Mouse (Mus musculus): ENCODE data around the gene Ntrk1. TPM values are rescaled to one million over a fixed set of nuclear protein-coding genes. Genes with fewer than 3 reads are reported as not detected.
A peak's percentile ranks its signal among the peaks of the same experiment; 100 is the strongest.

The Ntrk1 gene
- polyA plus RNA-seq, 1 experiment from 2014 or later, result 2.4 TPM

- H3K27me3 ChIP-seq, result peaks cover 67% of the 10 kb centered on the region
- H3K4me2 ChIP-seq (replicated peaks), result no peak overlapping the region
- no peak for ATAC-seq
- H3K4me3 ChIP-seq (replicated peaks), result no peak overlapping the region
- H3K4me1 ChIP-seq (replicated peaks), result peaks cover 9% of the 10 kb centered on the region
- H3K9me3 ChIP-seq, result no peaks in the 10 kb centered on the region
- H3K27ac ChIP-seq, result no peak overlapping the region
- H3K36me3 ChIP-seq, result no peaks in the 10 kb centered on the region
- 79% methylated on average over 4 of the region's 4 CpGs for WGBS
- no peak overlapping the region for H3K9ac ChIP-seq (replicated peaks)
Observed at GRCm38 (mm10) chr3:87812413-87812812, 17.5 kb upstream of the Ntrk1 start.

GRCm38 (mm10) chr3:87811297-87811696 is 16.3 kb upstream of the Ntrk1 start:
- Histone ChIP-seq H3K4me3 (replicated peaks) (no peak overlapping the region), H3K4me1 (replicated peaks) (peaks cover 9% of the 10 kb centered on the region), H3K36me3 (no peaks in the 10 kb centered on the region), H3K9me3 (no peaks in the 10 kb centered on the region), H3K9ac (replicated peaks) (no peak overlapping the region), H3K27me3 (peaks cover 72% of the 10 kb centered on the region), H3K27ac (no peak overlapping the region), H3K4me2 (replicated peaks) (no peak overlapping the region)
- no peak for ATAC-seq
- WGBS, result 86% methylated on average over 8 of the region's 8 CpGs

- ATAC-seq, result peak; percentile 63
- Histone ChIP-seq H3K27me3 (peaks cover 79% of the 10 kb centered on the region), H3K4me2 (replicated peaks) (peak overlapping the region; percentile 41), H3K4me1 (replicated peaks) (peaks cover 9% of the 10 kb centered on the region), H3K36me3 (no peaks in the 10 kb centered on the region), H3K9ac (replicated peaks) (no peak overlapping the region; the same call in 1 of the 2 replicates), H3K9me3 (no peaks in the 10 kb centered on the region), H3K27ac (no peak overlapping the region), H3K4me3 (replicated peaks) (peak overlapping the region; percentile 14)
- WGBS, result 3% methylated on average over 27 of the region's 28 CpGs
Observed at GRCm38 (mm10) chr3:87809322-87809962, 14.5 kb upstream of the Ntrk1 start.

GRCm38 (mm10) chr3:87804038-87804677 is 9.2 kb upstream of the Ntrk1 start:
- Histone ChIP-seq H3K9ac (replicated peaks) (0 out of 2 replicates have a peak overlapping the region, but pooled peaks have one; percentile 3), H3K4me1 (replicated peaks) (peaks cover 9% of the 10 kb centered on the region), H3K4me2 (replicated peaks) (peak overlapping the region; percentile 50), H3K9me3 (no peaks in the 10 kb centered on the region), H3K27ac (no peak overlapping the region), H3K27me3 (peaks cover 97% of the 10 kb centered on the region), H3K4me3 (replicated peaks) (peak overlapping the region; percentile 26), H3K36me3 (no peaks in the 10 kb centered on the region)
- 2% methylated on average over 26 of the region's 26 CpGs for WGBS
- no peak for ATAC-seq

GRCm38 (mm10) chr3:87801681-87802080 is 6.7 kb upstream of the Ntrk1 start:
- no peak for ATAC-seq
- no peak overlapping the region for H3K4me2 ChIP-seq (replicated peaks)

GRCm38 (mm10) chr3:87796736-87797334 is 1.9 kb upstream of the Ntrk1 start, which contains the start of gene Insrr:
Insrr (plus strand) TSS chr3:87796951.
- H3K36me3 ChIP-seq, result no peaks in the 10 kb centered on the region
- H3K27ac ChIP-seq, result no peak within 1 kb of the TSS
- peaks cover 97% of the 10 kb centered on the region for H3K27me3 ChIP-seq
- ATAC-seq, result no peak
- no peaks in the 10 kb centered on the region for H3K9me3 ChIP-seq
- H3K4me2 ChIP-seq (replicated peaks), result peak within 1 kb of the TSS; percentile 59
- peak within 1 kb of the TSS; percentile 29 for H3K4me3 ChIP-seq (replicated peaks)
- H3K4me1 ChIP-seq (replicated peaks), result peaks cover 35% of the 10 kb centered on the region
- H3K9ac ChIP-seq (replicated peaks), result peak within 1 kb of the TSS; percentile 46
- WGBS, result under 1% methylated on average over 29 of the region's 29 CpGs

More at GRCm38 (mm10) chr3:87801681-87802080, 6.7 kb upstream of the Ntrk1 start:
- Histone ChIP-seq H3K4me3 (replicated peaks) (no peak overlapping the region), H3K9ac (replicated peaks) (no peak overlapping the region), H3K36me3 (no peaks in the 10 kb centered on the region), H3K27me3 (peaks cover 96% of the 10 kb centered on the region), H3K9me3 (no peaks in the 10 kb centered on the region), H3K27ac (no peak overlapping the region), H3K4me1 (replicated peaks) (peaks cover 22% of the 10 kb centered on the region)
- WGBS, result 57% methylated on average over 5 of the region's 5 CpGs

- Histone ChIP-seq H3K27ac (no peak overlapping the region), H3K4me1 (replicated peaks) (peaks cover 35% of the 10 kb centered on the region), H3K27me3 (peaks cover 99% of the 10 kb centered on the region), H3K4me3 (replicated peaks) (peak overlapping the region; percentile 35), H3K36me3 (no peaks in the 10 kb centered on the region), H3K9ac (replicated peaks) (peak overlapping the region; percentile 54; the same call in 1 of the 2 replicates), H3K9me3 (no peaks in the 10 kb centered on the region), H3K4me2 (replicated peaks) (peak overlapping the region; percentile 59)
- WGBS, result 13% methylated on average over 33 of the region's 33 CpGs
- 0 out of 2 replicates have a peak, but pooled peaks have one; percentile 5 for ATAC-seq
Observed at GRCm38 (mm10) chr3:87795336-87796277, 645 bp upstream of the Ntrk1 start.

GRCm38 (mm10) chr3:87789768-87790167 is 5.2 kb downstream of the Ntrk1 start:
- no peak overlapping the region for H3K27ac ChIP-seq
- peaks cover 44% of the 10 kb centered on the region for H3K27me3 ChIP-seq
- no peak overlapping the region for H3K4me2 ChIP-seq (replicated peaks)
- 34% methylated on average over 5 of the region's 5 CpGs for WGBS
- no peaks in the 10 kb centered on the region for H3K9me3 ChIP-seq
- H3K9ac ChIP-seq (replicated peaks), result no peak overlapping the region
- 0 out of 2 replicates have a peak, but pooled peaks have one; percentile 9 for ATAC-seq
- H3K4me3 ChIP-seq (replicated peaks), result no peak overlapping the region
- no peaks in the 10 kb centered on the region for H3K36me3 ChIP-seq
- H3K4me1 ChIP-seq (replicated peaks), result peaks cover 21% of the 10 kb centered on the region

GRCm38 (mm10) chr3:87789248-87789647 is 5.7 kb downstream of the Ntrk1 start:
- no peaks in the 10 kb centered on the region for H3K9me3 ChIP-seq
- peaks cover 39% of the 10 kb centered on the region for H3K27me3 ChIP-seq
- H3K4me2 ChIP-seq (replicated peaks), result no peak overlapping the region
- WGBS, result 46% methylated on average over 1 of the region's 1 CpGs
- ATAC-seq, result peak; percentile 37; the same call in 1 of the 2 replicates
- H3K27ac ChIP-seq, result no peak overlapping the region
- no peak overlapping the region for H3K9ac ChIP-seq (replicated peaks)
- no peaks in the 10 kb centered on the region for H3K36me3 ChIP-seq
- no peak overlapping the region for H3K4me3 ChIP-seq (replicated peaks)
- peaks cover 17% of the 10 kb centered on the region for H3K4me1 ChIP-seq (replicated peaks)

GRCm38 (mm10) chr3:87785626-87786214 is 9.2 kb downstream of the Ntrk1 start:
- H3K9ac ChIP-seq (replicated peaks), result no peak overlapping the region
- H3K36me3 ChIP-seq, result no peaks in the 10 kb centered on the region
- H3K4me1 ChIP-seq (replicated peaks), result peaks cover 17% of the 10 kb centered on the region
- peaks cover 10% of the 10 kb centered on the region for H3K27me3 ChIP-seq
- no peak overlapping the region for H3K4me3 ChIP-seq (replicated peaks)
- no peak overlapping the region for H3K4me2 ChIP-seq (replicated peaks)
- H3K27ac ChIP-seq, result no peak overlapping the region
- no peak for ATAC-seq
- H3K9me3 ChIP-seq, result no peaks in the 10 kb centered on the region
- 68% methylated on average over 6 of the region's 6 CpGs for WGBS

- 83% methylated on average over 5 of the region's 5 CpGs for WGBS
- no peak overlapping the region for H3K4me3 ChIP-seq (replicated peaks)
- no peak overlapping the region for H3K27ac ChIP-seq
- H3K9ac ChIP-seq (replicated peaks), result no peak overlapping the region
- no peak for ATAC-seq
- peaks cover 17% of the 10 kb centered on the region for H3K4me1 ChIP-seq (replicated peaks)
- no peaks in the 10 kb centered on the region for H3K36me3 ChIP-seq
- H3K27me3 ChIP-seq, result peaks cover 7% of the 10 kb centered on the region
- H3K9me3 ChIP-seq, result no peaks in the 10 kb centered on the region
- no peak overlapping the region for H3K4me2 ChIP-seq (replicated peaks)
Observed at GRCm38 (mm10) chr3:87785156-87785555, 9.8 kb downstream of the Ntrk1 start.

Measured in midbrain, embryonic 13.5 days (tissue).